Mouse (Mus musculus) ZHBTc4 (cell line): ENCODE data around the gene Myrip.

Experiments used
- DNase-seq: peaks from one replicate; pipeline ENCODE4 v3.0.0-alpha.2; 2011; ENCODE audit warnings: low read depth, low spot score

The Myrip gene

DNA sequence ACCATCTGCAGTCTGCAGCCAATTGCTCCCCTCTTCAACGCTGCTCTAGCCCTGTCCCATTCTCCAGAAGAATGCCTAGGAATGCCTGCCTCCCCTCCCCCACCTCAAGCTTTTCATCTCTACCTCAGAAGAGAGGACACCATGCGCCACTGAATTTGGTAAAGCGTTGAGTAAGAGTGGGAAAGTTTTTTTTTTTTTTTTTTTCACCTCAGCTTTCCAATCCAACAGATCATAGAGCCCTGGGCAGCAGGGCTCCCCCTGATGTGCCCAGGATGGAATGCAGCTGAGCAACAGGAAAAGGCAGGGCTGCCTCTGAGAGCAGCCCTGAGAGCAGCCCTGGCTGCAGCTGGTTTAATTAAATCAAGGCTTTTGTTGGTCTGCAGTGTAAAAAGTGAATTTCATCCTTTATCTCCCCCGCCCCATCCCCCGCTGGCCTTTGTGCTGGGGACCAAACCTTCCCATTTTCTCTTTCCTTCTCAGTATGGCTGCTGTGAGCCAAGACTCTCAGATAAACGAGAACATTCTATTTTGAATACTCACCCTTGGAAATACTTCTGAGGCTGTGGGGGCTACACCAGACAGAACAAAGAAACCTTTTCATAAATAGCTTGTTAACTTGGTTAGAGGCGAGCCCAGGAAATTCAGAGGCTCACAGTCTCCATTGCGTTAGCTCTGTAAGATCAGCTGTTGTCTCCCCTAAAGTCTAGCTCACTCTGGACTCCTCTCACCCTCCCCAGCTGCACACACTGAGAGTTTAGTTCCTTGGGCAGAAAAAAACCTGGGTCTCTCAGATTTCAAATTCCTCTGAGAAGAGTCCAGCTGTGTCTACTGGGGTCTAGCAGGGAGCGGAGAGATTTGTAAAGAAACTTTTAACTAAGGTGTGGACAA is 154.7 kb downstream of the Myrip start:
- DNase-seq = peak; percentile 41

- DNase-seq = no peak
Measured at GRCm38 (mm10) chr9:120470431-120470830, 169.1 kb downstream of the Myrip start.

GRCm38 (mm10) chr9:120481644-120482043 is 180.3 kb downstream of the Myrip start:
- DNase-seq = no peak

GRCm38 (mm10) chr9:120482382-120482781 is 181.1 kb downstream of the Myrip start:
- no peak for DNase-seq

DNA sequence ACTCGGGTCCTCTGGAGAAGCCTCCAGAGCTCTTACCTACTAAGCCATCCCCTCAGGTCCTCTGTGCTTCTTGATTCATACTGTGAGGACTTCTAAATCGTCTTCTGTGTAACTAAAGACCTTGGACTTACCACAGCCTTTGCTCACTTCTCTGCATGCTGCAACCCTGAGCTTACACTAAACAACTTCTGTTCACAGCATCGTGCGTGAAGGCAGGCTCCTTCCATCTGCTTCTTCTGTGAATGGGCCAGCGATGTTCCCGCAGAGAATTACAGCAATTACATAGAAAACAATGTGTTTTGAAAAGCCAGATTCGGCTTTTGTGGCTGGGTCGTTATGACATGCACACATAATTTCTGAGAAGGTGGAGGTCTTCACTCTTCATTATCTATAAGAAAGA is 181.8 kb downstream of the Myrip start:
- no peak for DNase-seq

- no peak for DNase-seq
Measured at GRCm38 (mm10) chr9:120487076-120487475, 185.8 kb downstream of the Myrip start.

- DNase-seq = peak; percentile 26
Measured at GRCm38 (mm10) chr9:120491509-120491908, 190.2 kb downstream of the Myrip start.

GRCm38 (mm10) chr9:120492010-120492399 is 190.7 kb downstream of the Myrip start, which contains the start of gene Eif1b:
Gene Eif1b (plus strand): TSS chr9:120492232.
- peak; percentile 67 for DNase-seq

- DNase-seq = peak; percentile 76
Measured at GRCm38 (mm10) chr9:120492400-120493351, 191.4 kb downstream of the Myrip start.

- DNase-seq = no peak
Measured at GRCm38 (mm10) chr9:120493781-120494180, 192.5 kb downstream of the Myrip start.

GRCm38 (mm10) chr9:120496691-120497090 is 195.4 kb downstream of the Myrip start:
- peak; percentile 74 for DNase-seq

DNA sequence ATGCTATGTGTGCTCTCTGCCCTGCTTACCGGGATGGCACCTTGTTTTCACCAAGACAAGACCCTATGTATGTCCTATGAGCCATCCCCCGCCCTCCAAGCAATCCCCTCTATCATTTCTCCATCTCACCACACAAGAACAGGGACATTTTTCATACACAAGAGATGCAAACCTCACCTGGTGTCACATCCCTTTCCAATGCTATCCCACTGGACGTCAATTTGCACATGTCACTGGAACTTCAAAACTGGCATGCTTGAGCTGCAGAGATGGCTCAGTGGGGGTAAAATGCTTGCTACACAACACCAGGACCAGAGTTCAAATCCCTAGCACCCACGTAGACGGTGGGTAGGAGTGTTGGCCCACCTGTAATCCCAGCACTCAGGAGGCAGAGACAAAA is 196.7 kb downstream of the Myrip start:
- DNase-seq = no peak

- DNase-seq = peak; percentile 50
Measured at GRCm38 (mm10) chr9:120501191-120501902, 200.0 kb downstream of the Myrip start.

GRCm38 (mm10) chr9:120502013-120502412 is 200.7 kb downstream of the Myrip start:
- DNase-seq = peak; percentile 89

DNA sequence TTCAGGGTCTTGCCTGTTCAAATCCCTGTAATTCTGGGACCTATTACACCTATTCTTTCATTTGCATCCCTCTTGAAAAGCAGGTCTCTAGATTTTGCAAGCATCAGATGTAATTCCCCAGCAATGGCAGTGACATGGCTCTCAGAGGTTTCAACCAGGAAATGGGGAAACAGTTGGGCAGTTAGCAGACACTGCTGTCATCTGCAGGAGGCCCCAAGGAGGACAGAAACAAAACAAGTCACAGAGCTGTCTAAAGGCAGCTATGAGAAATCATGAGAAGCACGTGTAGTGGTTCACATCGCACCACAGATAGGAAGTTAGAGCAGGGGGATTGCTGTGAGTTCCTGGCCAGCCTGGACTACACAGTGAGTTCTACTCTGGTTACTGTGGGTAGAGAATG is 203.1 kb downstream of the Myrip start:
- DNase-seq = no peak

DNA sequence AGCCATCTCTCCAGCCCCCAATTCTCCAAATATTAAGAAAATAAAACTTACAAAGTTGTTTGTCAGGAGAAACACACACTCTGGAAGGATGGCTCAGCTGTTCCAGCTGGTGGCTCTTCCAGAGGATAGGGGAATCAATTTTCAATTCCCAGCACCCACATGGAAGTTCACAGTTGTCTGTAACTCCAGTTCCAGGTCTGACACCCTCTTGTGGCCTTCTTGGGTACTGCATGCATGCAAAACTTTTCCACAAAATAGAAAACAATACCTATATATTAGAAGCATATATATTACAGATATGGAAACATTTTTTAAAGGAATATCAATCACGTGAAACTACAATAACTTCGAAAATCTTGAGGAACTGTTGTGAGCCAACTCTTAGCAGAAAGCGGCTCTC is 210.5 kb downstream of the Myrip start:
- peak; percentile 42 for DNase-seq

DNA sequence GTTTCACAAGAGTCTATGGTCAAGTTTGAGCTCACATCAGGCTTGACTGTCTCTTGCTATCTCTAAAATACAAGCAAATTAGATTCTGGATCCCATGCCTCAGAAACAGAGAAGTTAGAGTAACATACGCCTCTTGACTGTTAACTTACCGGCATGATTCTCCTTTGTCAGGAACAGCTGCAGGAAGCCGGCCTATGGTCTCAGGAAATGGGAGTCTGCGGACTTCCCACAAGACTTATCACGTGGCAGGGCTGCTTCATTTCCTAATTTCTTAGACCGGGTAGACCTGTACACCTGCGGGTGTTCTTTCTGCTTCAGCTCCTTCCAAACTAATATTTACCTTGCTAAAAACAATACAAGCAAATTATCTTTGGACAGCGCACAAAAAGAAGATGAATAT is 215.4 kb downstream of the Myrip start:
- DNase-seq = no peak

- DNase-seq = peak; percentile 69
Measured at GRCm38 (mm10) chr9:120518946-120519345, 217.6 kb downstream of the Myrip start.

- peak; percentile 78 for DNase-seq
Measured at GRCm38 (mm10) chr9:120519469-120520125, 218.3 kb downstream of the Myrip start.

DNA sequence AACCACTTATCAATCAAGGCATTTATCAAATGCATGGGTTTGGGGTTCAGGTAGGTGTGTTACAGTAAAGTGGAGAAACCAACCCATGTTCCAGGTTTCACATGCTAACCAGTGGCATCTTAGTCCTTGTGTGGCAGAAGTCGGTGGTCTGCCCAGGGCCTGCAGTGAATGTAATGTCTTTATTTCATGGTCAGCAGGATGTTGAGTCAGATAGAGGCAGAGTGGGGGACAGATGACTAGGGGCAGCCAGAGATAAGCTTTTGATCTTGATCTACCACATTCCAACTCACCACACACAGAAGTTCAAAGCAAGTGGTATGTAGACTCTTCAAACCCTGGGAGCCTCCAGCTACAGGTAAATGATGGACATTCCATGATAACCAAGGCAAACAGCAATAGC is 219.8 kb downstream of the Myrip start:
- no peak for DNase-seq
